Mouse (Mus musculus) adrenal gland, adult 2 months (tissue): Measurements from ENCODE around the gene Clybl. TPM values are rescaled to one million over a fixed set of nuclear protein-coding genes. Genes with fewer than 3 reads are reported as not detected.
A peak's percentile ranks its signal among the peaks of the same experiment; 100 is the strongest.

ENCODE experiments used
- DNase-seq: peaks from one replicate; pipeline ENCODE4 v3.0.0; 2021
- polyA plus RNA-seq: library from polyadenylated mRNA; depleted of rRNA; stranded (reverse); fragments of >200 nt; gene quantifications from 2 replicates; pipeline ENCODE4 v1.2.3, GENCODE M21; 2012; rRNA removed
- total RNA-seq, 2 experiments: library from RNA; stranded (reverse); gene quantifications; 2 replicates each; pipeline ENCODE4 v1.2.3; 2021

Gene Clybl
- total and polyA plus RNA-seq, 3 experiments, result 4.4 to 104 (median 96.5) TPM

GRCm38 (mm10) chr14:122426529-122427203 is 245.2 kb downstream of the Clybl start:
- no peak for DNase-seq

DNA sequence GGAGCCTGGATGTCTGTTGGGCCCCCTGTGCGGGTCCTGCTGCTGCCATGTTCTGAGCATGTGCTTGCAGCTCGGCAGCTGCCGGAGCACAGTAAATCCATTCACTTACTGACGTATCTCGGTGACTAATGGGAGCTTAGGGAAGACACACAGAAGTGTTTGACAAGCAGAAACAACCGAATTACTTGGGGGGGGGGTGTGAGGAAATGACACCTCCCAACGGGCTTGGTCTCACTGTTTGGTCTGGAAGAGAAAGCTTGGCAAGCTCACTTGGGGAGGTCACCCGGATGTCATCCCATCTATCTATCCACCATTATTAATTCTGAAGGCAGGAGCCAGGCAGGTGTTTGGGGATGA is 245.7 kb downstream of the Clybl start:
- no peak for DNase-seq

GRCm38 (mm10) chr14:122427654-122428053 is 246.2 kb downstream of the Clybl start:
- DNase-seq, result no peak

DNA sequence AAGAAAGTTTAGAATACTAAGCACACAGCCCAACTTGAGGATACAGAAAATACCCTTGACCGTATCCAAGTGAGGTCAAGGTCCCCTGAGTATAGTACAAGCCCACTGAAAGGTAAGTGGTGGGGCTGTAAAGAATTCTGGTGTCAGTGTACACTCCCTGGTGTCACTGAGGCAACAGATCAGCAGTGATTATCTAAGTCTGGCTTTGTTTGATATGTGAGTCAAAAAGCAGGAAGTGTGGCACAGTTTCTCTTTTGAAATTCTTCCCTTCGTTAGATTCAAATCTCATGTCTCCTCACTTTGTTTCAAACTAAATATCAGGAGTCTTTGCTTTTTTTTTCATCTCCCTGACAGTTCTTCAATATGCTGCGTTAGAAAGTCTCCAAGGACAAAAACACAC is 251.1 kb downstream of the Clybl start:
- no peak for DNase-seq

DNA sequence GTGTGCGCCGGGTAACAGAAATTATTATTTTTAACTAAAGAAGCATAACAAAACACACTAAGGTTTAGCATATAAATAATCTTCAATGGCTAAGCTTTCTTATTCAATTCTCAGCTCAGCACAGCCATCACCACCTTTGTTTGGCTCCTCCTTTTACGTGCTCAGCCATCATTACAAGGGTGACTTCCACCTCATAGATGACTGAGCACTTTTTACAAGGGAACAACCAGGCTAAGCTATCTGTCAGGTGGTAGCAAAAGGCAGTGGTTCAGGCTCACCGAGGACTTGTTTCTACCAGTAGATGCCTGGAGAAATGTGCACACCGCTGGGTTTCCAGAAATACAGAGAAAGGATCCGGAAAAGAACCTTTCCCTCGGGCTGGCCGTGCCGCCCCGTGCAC is 252.5 kb downstream of the Clybl start:
- DNase-seq, result no peak

DNA sequence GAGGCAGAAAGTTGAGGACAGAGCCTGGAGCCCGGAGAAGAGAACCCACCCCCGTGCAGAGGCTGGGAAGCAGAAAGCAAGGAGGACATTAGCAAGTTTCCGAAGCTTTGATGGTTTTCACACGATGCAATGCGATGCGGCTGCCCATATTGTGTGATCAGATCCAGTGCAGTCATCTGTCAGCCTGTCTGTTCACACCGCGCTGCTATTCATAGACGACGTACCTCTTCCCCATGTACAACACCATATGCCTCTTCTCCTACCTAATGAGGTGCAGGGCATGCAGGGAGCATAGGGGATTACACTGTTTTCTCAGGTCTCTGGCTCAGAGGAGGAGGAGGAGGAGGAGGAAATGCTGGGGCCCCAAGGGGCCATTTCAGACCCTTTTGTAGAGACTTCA is 255.3 kb downstream of the Clybl start:
- no peak for DNase-seq

DNA sequence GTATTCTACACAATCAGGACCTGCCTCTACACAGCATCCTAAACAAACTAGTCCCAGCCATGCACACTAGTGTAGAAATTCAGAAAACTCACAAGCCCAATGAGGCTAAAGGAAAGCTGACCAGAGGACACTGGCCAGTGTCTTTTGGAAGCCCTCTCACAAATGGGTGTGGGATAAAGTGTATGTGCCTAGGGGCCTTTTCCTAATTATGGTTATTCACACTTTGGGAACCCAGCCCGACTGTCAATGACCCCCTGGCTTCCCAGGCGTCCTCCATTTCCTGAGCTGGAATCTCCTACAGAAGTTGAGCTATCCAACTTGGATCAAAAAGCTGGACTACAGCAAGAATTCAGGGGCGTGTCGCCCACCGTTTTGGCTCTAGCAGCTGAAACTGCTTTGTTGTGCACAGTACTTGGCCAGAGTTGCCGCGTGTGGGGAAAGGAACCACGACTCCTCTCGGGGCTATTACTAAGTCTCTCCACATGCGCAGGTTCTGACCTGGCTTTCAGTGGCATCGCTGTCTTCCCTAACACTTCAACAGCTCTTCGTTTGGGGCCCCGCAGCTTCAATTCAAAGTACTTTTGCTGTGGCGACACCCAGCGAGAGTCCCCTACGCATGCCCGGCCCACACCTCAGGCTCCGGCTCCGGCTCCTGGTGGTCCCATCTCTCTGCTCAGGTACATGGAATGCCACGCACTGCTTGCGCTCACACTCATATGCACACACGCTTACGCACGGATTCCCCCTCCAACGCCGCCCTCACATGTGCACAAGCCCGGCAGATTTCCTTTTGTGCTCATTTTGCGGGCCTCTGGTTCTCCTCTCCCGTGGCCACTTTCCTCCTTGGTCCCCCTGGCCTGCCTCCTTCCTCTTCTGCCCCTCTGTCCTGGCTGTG is 268.3 kb downstream of the Clybl start:
- DNase-seq, result no peak

GRCm38 (mm10) chr14:122450496-122451382 is 269.2 kb downstream of the Clybl start, which contains the start of gene Gm5089:
Gene Gm5089 (minus strand): TSS chr14:122451115.
- DNase-seq, result peak; percentile 41

GRCm38 (mm10) chr14:122451551-122452145 is 270.1 kb downstream of the Clybl start:
- DNase-seq, result no peak

Other genes starting within 250 kb of the Clybl start
- gene Gpr183, start 216.5 kb upstream of the Clybl start, total RNA-seq, result 1 to 10 TPM in 1 of 2 experiments, under 1 TPM in 1; 0.35 to 1.5 TPM
- 0.62 and 0.67 TPM in 2 replicates for gene Gpr183, start 216.5 kb upstream of the Clybl start, polyA plus RNA-seq
- not detected for gene Timm8a2, start 147.0 kb upstream of the Clybl start, total RNA-seq
- gene Timm8a2, start 147.0 kb upstream of the Clybl start, polyA plus RNA-seq, result not detected in 2 replicates
- 100 to 1,000 TPM; 142 to 153 TPM for gene Tm9sf2, start 74.7 kb upstream of the Clybl start, total RNA-seq
- gene Tm9sf2, start 74.7 kb upstream of the Clybl start, polyA plus RNA-seq, result 558 and 638 TPM in 2 replicates